Mouse (Mus musculus) cerebellum, adult (tissue): ENCODE results near the gene Shank2.

ENCODE experiments used
- ATAC-seq: cut with Nextera tagmentation; 2 replicates; pipeline ENCODE4 v1.9.2; 2017; ENCODE audit warnings: mild to moderate bottlenecking, moderate library complexity, mixed read lengths; ENCODE audit not compliant: insufficient number of reproducible peaks, low FRiP score, low TSS enrichment

Gene Shank2

DNA sequence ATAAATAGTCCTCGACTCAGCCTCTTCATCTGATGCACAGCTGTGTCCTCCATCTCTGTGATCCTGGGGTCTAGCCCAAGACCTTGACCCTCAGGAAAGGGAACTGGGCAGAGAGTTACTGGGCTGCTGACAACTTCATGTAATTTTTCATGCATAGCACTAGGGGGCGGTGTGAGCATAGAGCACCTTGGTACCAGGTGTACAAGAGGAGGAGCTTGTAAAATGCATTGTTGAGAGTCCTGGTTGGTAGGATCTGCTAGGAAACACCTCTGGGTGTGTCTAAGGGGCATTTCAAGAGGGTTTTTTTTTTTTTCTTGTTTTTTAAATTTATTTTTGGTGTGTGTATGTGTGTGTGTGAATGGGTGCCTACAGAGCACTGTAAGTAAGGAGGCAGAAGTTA lies 95.6 kb downstream of the Shank2 start:
- peak; percentile 36; the same call in 1 of the 2 replicates for ATAC-seq

DNA sequence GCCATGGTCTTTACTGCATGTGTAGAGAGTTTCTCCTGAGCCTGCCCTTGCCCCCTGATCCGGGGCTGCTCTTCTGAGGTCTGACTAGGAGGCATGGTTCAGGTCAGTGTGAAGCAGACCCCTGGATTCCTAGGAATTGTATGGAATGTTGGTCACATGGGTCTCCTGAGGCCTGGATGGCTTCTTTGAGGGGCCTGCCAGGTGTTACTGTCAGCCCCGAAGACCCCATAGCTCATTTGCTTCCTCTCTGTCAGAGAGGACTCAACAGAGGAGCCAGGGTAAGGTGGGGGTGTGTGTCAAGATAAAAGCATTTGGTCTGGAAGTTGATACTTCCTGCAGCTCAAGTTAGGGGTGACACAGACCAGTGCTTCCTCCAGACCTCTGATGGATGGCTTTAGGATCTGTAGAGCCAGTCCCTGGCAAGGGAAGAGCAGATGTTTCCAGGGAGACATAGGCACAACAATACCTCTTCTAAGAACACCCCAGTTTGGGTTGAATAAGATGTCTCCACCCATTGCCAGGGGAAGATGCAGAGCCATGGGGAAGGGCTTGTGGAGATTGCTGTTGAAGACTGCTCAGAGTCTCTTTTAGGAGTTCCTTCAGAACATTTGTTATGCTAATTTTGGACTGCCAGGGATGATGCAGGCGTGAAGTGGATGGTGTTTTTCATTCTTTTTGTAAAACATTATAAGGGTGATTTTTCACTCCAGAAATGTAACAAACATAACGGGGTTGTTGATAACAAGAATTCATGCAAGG lies 100.7 kb downstream of the Shank2 start:
- ATAC-seq, result no peak

DNA sequence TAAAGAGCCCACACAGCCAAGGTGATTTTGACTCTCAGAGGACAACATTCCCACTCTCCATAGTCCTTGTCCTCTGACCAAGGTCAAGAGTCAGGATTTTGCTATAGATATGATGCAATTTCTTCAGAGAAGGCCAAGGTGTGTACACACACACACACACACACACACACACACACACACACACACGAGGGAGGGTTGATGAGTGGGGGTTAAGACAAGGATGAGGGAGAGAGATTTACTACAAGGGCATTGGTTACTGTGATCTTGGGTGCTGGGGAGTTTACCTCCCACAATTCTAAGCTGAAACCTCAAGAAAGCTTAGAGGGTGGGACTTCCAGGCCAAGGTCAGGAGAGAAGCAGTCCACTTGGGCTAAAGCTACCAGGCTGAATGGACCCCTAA lies 104.2 kb downstream of the Shank2 start:
- ATAC-seq, result no peak

DNA sequence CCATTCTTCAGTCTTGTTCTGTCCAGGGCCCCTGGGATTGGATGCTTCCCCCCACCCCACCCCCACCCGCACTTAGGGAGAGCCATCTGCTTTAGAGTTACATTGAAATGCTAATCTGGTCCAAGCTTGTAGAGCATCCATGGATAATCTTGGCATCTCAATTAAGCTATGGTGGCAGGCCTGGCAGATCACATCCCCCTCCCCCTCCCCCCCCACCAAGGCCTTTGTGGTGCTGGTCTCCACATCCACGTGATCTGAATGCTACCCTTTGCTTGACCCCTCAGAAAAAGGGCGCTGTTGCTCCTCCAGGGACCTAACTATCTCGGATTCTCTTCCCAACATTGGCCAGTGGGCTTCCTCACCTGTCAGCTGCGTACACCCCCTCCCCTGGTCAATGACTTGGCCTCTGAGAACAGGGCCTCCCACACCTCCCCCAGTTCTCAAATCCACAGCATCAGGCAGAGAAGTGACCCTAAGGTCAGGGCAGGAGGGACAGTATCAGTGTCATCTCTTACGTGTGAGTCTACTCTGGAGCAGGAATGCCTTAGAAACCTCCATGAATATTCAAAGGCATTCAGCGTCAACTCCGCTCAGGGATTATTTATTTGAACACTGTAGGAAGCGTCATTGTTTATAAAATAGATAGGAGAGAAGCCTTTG lies 104.8 kb downstream of the Shank2 start:
- no peak for ATAC-seq

DNA sequence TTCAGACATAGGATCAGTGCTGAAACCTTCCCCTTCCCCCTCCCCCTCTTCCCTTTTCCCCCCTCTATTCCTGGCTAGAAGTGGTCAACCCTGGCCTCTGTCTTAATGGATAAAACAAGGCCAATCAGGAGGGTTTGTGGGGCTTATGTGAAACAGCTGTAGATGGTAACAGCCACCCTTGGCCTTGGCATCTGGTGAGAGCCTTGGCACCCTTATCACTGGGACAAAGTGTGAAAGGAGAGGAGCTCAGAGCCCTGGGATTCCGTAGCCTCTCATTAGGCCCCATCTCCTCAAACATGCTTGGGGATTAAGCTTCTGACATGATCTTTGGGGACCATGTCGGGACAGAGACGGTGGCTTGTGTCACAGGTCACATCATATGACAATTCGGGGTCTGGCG lies 106.4 kb downstream of the Shank2 start:
- ATAC-seq, result no peak

DNA sequence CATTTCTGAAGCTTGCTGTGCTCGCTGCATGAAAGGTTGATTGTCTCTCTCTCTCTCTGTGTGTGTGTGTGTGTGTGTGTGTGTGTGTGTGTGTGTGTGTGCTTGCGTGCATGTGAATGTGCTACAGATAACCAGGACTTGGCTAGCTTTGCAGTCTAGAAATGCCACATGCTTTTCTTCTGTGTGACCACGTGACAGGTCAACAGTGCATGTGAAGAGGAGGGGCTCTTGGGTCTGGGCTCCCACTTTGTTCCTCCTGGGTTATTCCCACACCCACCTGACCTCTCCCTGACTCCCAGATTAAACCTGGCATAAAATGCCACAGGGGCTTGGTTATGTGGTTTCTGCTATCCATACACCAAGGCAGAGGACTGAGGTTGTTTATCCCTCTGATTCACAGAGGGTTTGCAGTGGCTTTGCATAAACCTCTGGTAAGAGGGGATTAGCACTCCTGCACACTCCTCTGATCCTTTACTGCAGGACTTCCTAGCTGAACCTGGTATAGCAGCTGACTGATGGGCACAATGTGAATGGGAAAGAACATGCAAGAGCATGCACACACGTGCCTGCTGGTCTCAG lies 109.4 kb downstream of the Shank2 start:
- no peak for ATAC-seq

DNA sequence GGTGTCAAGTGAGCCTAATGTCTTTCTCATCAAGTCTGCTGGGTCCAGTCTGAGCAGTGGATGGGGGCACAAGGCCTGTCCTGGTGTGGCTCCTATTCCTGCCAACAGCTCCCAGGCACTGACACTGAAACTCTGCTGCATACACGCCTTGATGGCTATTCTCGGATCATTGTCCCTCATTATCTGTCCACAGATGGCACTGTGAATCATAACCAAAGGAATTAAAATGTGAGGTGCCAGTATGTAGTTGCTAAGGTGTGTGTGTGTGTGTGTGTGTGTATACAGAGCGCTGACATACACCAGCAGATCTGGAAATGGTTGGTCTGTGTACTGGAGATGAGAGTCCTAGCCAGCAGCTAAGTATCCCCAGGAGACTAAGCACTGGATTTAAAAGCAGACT lies 110.3 kb downstream of the Shank2 start:
- no peak for ATAC-seq

DNA sequence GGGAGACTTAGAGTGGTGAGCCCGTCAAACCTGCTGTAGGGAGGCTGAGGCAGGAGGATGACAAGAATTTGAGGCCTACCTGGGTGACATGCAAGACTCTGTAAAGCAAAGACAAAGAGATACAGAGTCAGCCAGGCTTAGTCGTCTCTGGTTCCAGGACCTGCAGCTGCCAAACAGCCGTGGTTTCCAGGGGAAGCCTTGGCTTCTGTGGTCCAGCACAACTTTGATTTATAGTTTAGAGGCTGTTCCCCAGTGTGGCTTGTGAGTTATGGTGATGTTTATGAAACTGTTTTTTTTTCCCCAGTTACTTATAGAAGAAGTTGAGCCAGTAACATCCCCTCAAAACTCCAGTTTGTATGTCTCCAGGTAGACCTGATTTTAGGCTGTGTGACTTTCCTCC lies 112.5 kb downstream of the Shank2 start:
- ATAC-seq, result no peak

DNA sequence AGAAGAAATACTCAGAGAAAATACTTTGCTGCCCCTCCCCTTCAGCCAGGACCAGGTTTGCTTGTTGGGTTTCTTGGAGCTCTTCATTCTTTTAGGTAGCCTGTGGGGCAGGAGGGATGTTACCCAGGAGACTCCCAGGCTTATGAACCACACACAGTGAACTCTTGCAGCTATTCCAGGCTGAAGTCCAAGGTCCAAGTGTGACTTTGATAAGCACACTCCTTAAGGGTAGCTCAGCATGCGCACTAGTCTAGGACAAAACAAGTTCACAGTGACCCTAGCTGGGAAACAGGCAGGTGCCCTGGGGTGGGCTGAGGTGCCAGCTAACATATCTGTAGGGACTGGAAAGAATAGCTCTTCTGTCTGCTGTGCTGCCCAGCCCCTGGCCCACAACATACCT lies 117.8 kb downstream of the Shank2 start:
- ATAC-seq, result no peak

DNA sequence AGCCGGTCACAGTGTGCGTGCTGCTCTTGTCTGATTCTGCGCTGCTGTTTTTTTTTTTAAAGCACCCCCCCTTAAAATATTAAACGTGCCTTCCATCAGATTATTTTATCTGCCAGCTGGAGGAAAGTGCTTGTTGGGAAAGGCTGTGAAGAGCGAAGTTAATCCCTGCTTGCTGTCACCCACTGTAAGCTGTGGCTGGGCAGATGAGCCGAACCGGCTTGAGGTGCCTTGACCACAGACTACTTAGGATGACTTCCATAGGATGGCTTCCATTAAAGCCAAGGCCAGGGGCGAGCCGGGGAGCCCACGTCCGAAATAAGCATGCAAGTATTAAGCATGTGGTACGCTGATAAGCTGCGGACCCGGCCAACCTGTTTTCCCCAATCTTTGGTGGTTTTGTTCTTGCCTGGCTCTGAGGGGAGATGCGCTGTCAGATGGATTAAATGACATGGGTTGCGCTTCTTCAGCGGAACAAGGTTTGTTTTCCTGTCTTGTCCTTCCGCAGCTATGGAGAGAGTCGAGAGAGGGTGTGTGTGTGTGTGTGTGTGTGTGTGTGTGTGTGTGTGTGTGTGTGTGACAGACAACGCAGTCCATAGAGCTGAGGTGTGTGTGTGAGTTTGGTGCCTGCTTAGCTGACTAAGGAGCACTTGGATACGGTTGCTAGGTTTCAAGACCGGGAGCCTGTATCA lies 131.1 kb downstream of the Shank2 start:
- ATAC-seq, result no peak

DNA sequence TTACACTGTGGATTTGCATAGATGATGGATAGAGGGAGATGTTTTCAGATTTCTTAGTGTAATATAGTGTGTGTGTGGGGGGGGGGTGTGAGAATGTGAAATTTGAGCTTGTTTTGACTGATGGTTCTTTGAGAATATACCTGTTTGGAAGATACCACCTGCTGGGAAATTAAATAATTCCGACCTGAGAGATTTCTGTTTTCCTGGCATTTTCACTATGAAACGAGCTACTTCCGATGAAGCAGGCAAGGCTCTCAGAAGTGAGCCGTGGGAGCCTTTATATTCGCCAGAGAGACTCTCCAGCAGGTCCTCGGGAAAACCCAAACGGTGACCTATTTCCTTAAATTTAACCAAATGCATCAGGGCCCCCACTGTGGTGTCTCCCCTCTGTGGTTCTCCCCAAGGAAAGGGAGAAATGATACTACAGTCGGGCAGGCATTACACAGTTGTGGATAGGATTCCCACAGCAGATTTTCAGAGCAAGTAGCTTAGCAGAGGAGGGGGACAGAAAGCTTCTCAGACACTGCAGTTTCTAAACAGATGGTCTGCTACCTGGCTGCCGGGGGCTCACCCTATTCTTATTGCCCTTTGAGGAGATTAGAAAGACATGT lies 131.8 kb downstream of the Shank2 start:
- ATAC-seq, result no peak

DNA sequence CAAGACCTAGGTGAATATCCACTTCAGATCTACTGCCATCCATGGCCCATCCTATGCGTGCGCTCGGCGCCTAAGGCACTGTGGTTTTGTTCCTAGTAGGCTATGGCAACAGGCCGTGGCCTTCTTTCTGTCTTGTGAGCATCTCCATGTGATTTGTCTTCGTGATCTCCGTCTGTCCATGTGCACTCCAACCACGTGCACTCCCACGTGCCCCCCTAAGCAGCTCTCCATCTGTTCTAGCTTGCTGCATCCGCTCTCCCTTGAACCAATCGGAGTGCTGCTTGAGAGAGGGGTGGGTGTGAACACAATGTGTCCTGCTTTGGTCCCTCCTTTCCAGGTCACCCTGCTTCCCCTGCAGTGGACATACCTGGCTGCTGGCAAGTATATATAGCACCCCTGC lies 133.0 kb downstream of the Shank2 start:
- no peak for ATAC-seq

DNA sequence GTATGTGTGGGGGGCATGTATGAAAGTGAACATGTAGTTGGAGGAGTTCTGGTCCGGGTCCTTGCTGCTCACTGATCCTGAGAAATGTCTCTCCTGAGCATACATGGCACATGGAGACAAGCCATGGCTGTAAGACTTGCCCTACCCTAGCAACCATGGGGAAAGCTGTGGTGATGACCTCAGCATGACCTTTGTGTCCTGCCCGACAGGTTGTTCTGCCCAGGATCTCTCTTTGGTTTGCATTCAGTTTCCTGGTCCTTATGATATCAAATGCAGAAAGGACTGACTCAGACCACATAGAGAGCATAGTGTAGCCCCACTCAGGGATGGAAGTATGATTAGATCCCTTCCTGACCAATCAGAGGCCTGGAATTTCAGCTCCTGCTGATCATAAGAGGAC lies 136.1 kb downstream of the Shank2 start:
- ATAC-seq, result no peak

DNA sequence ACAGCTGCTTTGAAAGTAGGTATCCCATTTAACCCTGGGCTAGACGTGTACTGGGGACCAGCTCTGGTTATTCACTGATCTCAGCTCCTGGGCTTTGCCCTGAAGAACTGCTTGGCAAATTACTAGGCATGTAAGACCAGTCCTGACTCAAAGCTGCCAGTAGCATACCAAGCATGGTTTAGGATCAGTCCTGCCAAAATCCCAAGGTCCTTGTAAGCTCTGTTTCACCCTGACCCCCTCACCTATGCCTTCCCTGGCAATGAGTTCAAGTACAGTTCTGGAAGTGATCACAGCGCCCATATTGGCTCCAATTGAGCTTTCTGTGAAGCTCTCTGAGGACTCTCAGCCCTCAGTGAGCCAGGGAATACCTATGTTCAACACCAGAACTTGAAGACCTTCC lies 136.7 kb downstream of the Shank2 start:
- no peak for ATAC-seq

DNA sequence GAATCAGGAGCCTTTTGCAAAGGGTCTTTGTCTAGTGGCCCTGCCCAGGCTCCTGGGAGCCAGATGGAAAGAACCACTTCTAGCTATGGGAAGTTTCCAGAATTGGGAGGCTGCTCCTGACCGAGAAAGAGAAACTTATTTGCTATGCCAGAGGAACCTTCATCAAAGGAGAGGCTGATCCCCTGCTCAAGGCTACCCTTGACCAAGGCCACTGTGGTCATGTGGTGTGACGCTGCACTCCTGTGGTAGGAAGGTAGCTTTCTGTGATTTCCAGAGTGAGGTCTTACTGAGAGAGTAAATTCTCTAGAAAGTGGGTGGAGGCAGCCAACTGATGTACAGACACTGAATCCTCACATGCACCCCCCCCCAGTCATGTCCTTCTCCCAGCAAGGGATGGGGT lies 138.0 kb downstream of the Shank2 start:
- no peak for ATAC-seq

DNA sequence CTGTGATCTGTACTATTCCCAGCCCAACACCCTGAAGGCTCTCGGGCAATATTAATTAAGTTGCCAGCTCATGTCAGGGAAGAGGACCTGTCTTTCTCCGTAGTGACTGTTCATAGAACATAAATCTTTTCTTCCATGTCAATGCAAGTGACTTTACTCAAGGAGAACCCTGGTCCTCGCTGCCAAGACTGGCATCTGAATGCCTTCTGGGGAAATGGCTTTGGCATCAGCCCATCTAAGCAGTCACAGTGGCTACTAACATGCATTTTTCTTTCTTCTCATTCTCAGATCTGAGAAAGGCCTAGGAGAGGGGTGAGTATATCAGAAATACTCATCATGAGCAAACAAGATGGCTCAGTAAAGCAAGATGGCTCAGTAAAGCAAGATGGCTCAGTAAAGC lies 138.7 kb downstream of the Shank2 start:
- ATAC-seq, result no peak

DNA sequence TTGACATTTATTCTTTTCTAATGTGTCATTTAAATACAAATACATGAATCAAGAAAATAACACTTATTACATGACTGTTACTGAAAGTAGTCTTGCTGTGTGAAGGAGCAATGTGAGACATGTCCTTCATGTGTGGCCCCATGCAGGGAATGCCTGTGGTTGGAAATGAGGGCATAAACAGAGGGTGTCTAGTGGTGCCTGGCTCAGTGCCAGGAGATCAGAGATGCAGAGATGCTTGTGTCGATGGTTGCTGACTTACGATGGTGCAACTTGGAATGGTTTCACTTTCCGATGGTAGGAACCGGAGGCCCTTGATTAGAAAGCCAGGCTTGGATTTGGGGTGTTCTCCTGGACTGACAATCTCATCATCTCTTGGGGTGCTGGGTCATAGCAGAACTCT lies 140.3 kb downstream of the Shank2 start:
- ATAC-seq, result no peak

DNA sequence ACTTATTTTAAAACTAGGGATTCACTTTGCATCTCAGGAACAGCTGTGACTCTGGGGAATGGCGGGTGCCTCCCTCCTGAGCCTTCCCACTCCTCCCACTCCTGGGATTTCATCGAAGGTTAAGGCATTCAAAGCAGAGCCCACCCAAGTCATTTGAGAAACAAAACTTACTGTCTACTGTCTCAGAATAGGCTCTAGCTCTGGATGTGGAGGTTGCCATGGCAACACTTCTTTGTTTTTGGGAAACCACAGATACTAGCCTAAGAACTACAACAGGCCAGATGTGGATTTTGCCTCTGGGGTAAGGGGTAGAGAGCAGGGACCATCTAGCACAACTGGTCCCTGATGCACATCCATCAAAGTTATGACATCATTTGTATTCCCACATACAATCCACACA lies 142.2 kb downstream of the Shank2 start:
- ATAC-seq, result no peak

DNA sequence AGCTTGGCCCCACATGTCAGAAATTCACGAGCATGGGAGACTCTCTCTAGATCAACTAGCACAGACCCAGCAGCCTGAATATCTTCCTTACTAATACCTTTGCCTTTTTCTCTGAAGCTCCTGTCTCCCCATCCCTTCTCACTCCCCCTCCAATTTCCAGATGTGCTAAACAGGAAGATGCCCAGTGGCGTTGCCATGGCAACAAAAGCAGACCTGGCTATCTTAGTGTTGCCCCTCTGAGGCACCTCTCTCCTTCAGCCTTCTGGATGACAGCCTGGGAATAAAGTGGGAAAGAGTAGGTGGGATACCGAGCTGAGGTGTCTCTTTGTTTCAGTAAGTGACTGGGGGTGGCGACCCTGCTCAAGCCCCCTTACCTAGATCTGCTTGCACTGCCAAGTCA lies 146.4 kb downstream of the Shank2 start:
- no peak for ATAC-seq

DNA sequence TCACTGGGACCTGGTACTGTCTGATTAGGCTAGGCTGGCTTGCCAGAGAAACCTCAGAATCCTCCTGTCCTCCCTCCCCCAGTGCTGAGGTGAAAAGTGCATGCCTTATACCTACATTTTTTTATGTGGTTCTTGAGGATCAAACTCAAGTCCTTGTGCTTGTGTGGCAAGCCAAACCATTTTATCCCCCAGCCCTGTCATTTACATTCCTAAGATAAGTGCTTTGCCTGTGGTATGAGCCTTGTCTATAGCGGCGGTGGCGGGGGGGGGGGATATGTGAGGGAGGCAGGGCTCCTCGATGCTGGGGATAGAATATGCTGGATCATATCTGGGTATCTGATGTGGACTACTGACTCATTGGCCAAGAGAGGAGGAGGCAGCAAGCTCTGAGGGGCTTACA lies 151.4 kb downstream of the Shank2 start:
- ATAC-seq, result no peak

DNA sequence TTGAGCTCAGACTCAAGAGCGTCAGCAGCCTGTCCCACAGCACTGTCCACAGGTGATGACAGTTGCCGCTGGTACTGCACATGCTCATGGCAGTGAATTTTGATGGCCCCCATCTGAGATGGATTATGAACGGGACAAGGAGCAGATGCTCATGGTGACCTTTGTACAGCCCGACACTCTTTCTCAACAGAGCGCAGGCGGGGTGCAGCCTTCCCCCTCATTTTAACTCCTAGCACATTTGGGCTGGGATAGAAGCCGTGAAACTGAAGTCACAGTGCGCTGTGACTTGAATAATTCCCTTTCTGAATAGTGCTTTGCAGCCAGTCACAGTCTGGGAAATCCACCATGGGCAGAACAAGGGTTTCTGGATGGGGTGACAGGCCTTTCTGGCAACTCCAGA lies 152.0 kb downstream of the Shank2 start:
- no peak for ATAC-seq
